Mouse (Mus musculus): ENCODE results near the gene Icosl. TPM values are rescaled to one million over a fixed set of nuclear protein-coding genes. Genes with fewer than 3 reads are reported as not detected.
"Not testable (repeated sequence)": the region's sequence is repeated elsewhere in the genome, so short reads cannot be mapped to it uniquely, and the experiment has no call there.

Icosl gene
- 2.1 and 2.4 TPM in 2 replicates for polyA plus RNA-seq (2014; fragmentation: Nextera tagmentation; extraction: Ambion mirVana)

DNA sequence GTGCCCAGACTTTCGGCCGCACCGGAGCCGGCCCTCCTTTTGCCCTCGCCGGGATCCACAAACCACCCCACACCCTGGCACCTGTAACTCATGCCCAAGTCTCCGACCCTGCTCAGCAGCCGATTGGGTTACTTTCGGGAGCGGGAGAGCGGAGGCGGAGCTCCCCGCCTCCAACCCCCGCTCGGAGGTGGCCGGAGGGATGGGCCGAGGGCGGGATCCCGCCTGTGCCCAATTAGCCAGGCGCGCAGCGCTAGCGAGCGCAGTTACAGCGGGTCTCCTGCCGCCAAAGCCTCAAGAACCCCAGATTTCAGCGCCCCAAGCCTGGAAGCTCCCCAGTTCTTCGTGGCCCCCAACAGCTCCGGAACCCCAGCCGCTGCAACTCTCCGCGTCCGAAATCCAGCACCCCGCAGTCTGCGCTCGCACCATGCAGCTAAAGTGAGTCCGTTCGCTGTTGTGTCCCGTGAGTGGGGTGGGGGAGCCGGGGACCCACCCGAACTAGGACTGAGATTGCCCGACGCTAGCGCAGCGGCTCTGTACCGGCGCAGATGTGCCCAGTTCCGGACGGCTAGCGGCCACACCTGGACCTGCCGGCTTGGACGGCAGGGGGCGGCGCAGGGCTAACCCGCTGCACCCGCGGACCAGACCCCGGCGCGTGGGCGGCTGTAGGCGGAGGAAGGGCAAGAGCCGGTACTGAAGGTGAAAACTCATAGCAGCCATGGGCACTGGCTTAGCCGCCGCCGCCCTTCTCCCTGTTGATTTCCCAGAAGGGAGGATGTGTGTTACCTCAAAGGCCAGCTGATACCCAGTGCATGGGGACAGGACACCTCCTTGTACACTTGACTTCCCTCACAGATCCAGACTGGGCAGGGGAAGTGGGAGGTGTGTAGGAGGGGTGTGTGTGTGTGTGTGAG is at the start of gene Icosl:
Icosl (plus strand) TSS at position 202 of the 911 bp plus-strand sequence.
- Histone ChIP-seq H3K36me3 (replicated peaks; ENCODE audit: control insufficient read depth, insufficient read depth, low read depth, low read length) (no peaks in the 10 kb centered on the region), H3K4me1 (ENCODE audit: control insufficient read depth, insufficient read depth, low read length) (no peaks in the 10 kb centered on the region; the same call in 1 of the 2 replicates), H3K4me2 (ENCODE audit: low read depth, low read length) (peak within 1 kb of the TSS; percentile 89), H3K4me3 (ENCODE audit: low read depth, low read length) (peak within 1 kb of the TSS; percentile 48), H3K27ac (replicated peaks; ENCODE audit: low read depth, low read length) (no peak within 1 kb of the TSS), H3K9ac (replicated peaks; ENCODE audit: low read length) (peak within 1 kb of the TSS; percentile 51), H3K9me3 (replicated peaks; ENCODE audit: control insufficient read depth, low read length) (no peaks in the 10 kb centered on the region), H3K27me3 (ENCODE audit: control insufficient read depth, insufficient read depth, low read length) (no peaks in the 10 kb centered on the region)
- DNase-seq (ENCODE audit: low spot score) (peak; percentile 83), ATAC-seq (replicated peaks; ENCODE audit: insufficient number of reproducible peaks, low FRiP score, low TSS enrichment, low read depth) (peak; percentile 87)
- WGBS = under 1% methylated on average over 65 of the region's 66 CpGs

DNA sequence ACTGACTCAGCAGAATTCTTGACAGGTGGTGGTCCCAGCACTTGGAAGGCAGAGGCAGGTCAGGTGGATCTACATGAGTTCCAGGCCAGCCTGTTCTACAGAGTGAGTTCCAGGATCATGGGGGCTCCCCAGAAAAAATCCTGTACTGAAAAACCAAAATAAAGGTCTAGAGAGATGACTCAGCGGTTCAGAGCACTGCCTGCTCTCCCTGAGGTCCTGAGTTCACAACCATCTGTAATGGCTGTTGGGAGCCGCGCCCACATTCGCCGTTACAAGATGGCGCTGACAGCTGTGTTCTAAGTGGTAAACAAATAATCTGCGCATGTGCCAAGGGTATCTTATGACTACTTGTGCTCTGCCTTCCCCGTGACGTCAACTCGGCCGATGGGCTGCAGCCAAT is 49.1 kb upstream of the Icosl start:
- H3K4me2 ChIP-seq (ENCODE audit: low read depth, low read length); H3K36me3 ChIP-seq (replicated peaks; ENCODE audit: control insufficient read depth, insufficient read depth, low read depth, low read length); H3K4me3 ChIP-seq (ENCODE audit: low read depth, low read length); ATAC-seq (replicated peaks; ENCODE audit: insufficient number of reproducible peaks, low FRiP score, low TSS enrichment, low read depth); H3K27ac ChIP-seq (replicated peaks; ENCODE audit: low read depth, low read length); H3K9ac ChIP-seq (replicated peaks; ENCODE audit: low read length); DNase-seq (ENCODE audit: low spot score); H3K27me3 ChIP-seq (ENCODE audit: control insufficient read depth, insufficient read depth, low read length); H3K9me3 ChIP-seq (replicated peaks; ENCODE audit: control insufficient read depth, low read length); H3K4me1 ChIP-seq (ENCODE audit: control insufficient read depth, insufficient read depth, low read length): not testable (repeated sequence)
- 96% methylated on average over 6 of the region's 11 CpGs for WGBS

DNA sequence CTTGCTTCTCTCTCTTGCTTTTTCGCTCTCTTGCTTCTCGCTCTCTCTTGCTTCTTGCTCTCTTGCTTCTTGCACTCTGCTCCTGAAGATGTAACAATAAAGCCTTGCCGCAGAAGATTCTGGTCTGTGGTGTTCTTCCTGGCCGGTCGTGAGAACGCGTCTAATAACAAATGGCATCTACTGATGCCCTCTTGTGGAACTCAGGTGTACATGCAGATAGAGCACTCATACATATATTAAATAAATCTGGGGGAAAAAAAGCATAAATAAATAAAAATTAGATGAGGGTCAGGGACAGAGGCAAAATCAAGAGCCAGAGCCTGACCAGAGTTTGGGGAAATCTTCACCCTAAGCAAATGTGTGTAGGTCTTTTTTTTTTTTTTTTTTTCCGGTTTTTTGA is 43.6 kb upstream of the Icosl start:
- ATAC-seq (replicated peaks; ENCODE audit: insufficient number of reproducible peaks, low FRiP score, low TSS enrichment, low read depth); H3K9ac ChIP-seq (replicated peaks; ENCODE audit: low read length); DNase-seq (ENCODE audit: low spot score); H3K9me3 ChIP-seq (replicated peaks; ENCODE audit: control insufficient read depth, low read length); H3K36me3 ChIP-seq (replicated peaks; ENCODE audit: control insufficient read depth, insufficient read depth, low read depth, low read length); H3K27ac ChIP-seq (replicated peaks; ENCODE audit: low read depth, low read length); H3K4me3 ChIP-seq (ENCODE audit: low read depth, low read length); H3K4me2 ChIP-seq (ENCODE audit: low read depth, low read length); H3K4me1 ChIP-seq (ENCODE audit: control insufficient read depth, insufficient read depth, low read length); H3K27me3 ChIP-seq (ENCODE audit: control insufficient read depth, insufficient read depth, low read length): not testable (repeated sequence)
- whole genome bisulfite sequencing = 75% methylated on average over 6 of the region's 8 CpGs

DNA sequence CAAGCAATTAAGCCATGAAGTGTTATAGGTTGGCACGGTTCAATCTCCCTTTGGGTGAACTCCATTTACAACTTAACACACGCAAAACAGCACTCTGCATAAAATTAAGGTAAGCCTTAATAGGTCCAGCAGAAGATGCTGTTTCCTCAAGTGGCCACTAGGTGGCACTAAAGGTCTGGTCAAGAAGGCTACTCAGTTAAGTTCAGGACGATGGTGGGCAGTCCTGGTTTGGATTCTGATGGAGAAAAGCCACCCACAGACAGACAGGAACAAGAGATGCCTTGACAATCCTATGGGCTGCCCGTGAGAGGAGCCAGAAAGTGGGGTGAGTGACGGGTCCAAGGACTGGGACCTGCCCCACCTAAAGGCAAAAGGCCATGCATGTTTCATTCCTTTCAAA is 41.0 kb upstream of the Icosl start:
- H3K4me2 ChIP-seq (ENCODE audit: low read depth, low read length) = no peak overlapping the region
- peak; percentile 89 for DNase-seq (ENCODE audit: low spot score)
- no peaks in the 10 kb centered on the region for H3K9me3 ChIP-seq (replicated peaks; ENCODE audit: control insufficient read depth, low read length)
- H3K4me3 ChIP-seq (ENCODE audit: low read depth, low read length) = no peak overlapping the region
- no peak overlapping the region for H3K9ac ChIP-seq (replicated peaks; ENCODE audit: low read length)
- no peaks in the 10 kb centered on the region for H3K36me3 ChIP-seq (replicated peaks; ENCODE audit: control insufficient read depth, insufficient read depth, low read depth, low read length)
- ATAC-seq (replicated peaks; ENCODE audit: insufficient number of reproducible peaks, low FRiP score, low TSS enrichment, low read depth) = peak; percentile 72; the same call in 1 of the 2 replicates
- no peaks in the 10 kb centered on the region; the same call in 1 of the 2 replicates for H3K27me3 ChIP-seq (ENCODE audit: control insufficient read depth, insufficient read depth, low read length)
- H3K4me1 ChIP-seq (ENCODE audit: control insufficient read depth, insufficient read depth, low read length) = no peaks in the 10 kb centered on the region
- 8% methylated on average over 5 of the region's 5 CpGs for WGBS
- H3K27ac ChIP-seq (replicated peaks; ENCODE audit: low read depth, low read length) = no peak overlapping the region

DNA sequence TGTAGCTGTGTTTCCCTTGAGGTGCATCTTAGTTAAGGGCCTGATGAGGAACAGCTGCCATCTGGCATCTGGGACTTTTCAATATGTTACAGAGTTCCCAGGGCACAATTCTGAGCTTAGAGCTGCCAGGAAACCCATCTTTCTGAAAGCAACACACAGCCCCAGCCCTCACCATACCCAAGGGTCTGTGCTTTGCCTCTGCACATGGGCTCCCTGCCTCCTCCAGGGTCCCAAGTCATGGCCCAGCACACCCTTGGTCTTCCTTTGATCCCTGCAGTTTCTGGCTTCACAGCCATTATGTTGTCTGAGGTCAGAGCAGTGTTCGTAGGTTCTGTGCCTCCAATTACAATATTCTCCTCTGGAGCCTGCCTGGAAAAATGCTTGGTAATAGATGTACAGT is 40.0 kb upstream of the Icosl start:
- no peaks in the 10 kb centered on the region for H3K4me1 ChIP-seq (ENCODE audit: control insufficient read depth, insufficient read depth, low read length)
- 79% methylated on average over 1 of the region's 1 CpGs for WGBS
- H3K9ac ChIP-seq (replicated peaks; ENCODE audit: low read length) = no peak overlapping the region
- H3K27me3 ChIP-seq (ENCODE audit: control insufficient read depth, insufficient read depth, low read length) = no peaks in the 10 kb centered on the region; the same call in 1 of the 2 replicates
- H3K27ac ChIP-seq (replicated peaks; ENCODE audit: low read depth, low read length) = no peak overlapping the region
- ATAC-seq (replicated peaks; ENCODE audit: insufficient number of reproducible peaks, low FRiP score, low TSS enrichment, low read depth) (no peak), DNase-seq (ENCODE audit: low spot score) (no peak)
- H3K9me3 ChIP-seq (replicated peaks; ENCODE audit: control insufficient read depth, low read length) = no peaks in the 10 kb centered on the region
- H3K4me2 ChIP-seq (ENCODE audit: low read depth, low read length) = no peak overlapping the region
- H3K4me3 ChIP-seq (ENCODE audit: low read depth, low read length) = no peak overlapping the region
- H3K36me3 ChIP-seq (replicated peaks; ENCODE audit: control insufficient read depth, insufficient read depth, low read depth, low read length) = no peaks in the 10 kb centered on the region

DNA sequence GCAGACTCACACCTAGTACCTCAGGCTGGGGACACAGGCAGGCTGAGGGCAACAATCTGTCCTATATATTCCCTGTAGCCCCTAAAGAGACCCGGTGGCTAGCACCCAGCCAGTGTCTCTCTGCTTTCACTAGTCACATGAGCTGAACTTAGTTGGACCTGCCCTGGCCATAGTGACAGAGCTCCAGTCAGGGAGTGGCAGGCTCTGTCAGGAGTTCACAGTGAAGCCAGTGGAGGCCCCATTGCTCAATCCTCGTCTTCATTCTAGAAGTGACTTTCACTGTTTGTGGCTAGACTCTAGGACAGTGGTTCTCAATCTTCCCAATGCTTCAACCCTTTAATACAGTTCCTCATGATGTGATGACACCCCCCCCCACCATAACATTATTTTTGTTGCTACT is 37.1 kb upstream of the Icosl start:
- no peak overlapping the region for H3K4me2 ChIP-seq (ENCODE audit: low read depth, low read length)
- no peak overlapping the region for H3K9ac ChIP-seq (replicated peaks; ENCODE audit: low read length)
- no peak overlapping the region for H3K4me3 ChIP-seq (ENCODE audit: low read depth, low read length)
- ATAC-seq (replicated peaks; ENCODE audit: insufficient number of reproducible peaks, low FRiP score, low TSS enrichment, low read depth) (no peak), DNase-seq (ENCODE audit: low spot score) (no peak)
- WGBS = 85% methylated on average over 2 of the region's 2 CpGs
- no peaks in the 10 kb centered on the region for H3K36me3 ChIP-seq (replicated peaks; ENCODE audit: control insufficient read depth, insufficient read depth, low read depth, low read length)
- H3K4me1 ChIP-seq (ENCODE audit: control insufficient read depth, insufficient read depth, low read length) = no peaks in the 10 kb centered on the region
- no peak overlapping the region for H3K27ac ChIP-seq (replicated peaks; ENCODE audit: low read depth, low read length)
- no peaks in the 10 kb centered on the region for H3K9me3 ChIP-seq (replicated peaks; ENCODE audit: control insufficient read depth, low read length)
- no peaks in the 10 kb centered on the region; the same call in 1 of the 2 replicates for H3K27me3 ChIP-seq (ENCODE audit: control insufficient read depth, insufficient read depth, low read length)

DNA sequence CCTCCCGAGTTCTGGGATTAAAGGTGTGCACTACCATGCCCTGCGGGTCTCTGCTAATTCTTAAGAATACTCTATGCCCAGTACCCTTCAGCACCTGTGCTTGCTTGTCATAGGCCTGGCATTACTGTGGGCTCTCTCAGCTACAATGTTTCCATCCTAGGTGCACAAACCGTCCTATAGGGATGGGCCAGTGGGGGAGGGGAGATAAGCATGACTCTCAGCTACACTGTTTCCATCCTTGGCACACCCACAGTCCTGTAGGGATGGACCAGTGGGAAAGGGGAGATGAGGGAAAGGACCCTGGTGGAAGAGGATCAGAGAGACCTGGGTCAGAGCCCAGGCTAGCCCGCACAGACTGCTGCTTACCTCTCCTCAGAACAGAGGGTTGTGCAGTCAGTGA is 32.0 kb upstream of the Icosl start:
- no peaks in the 10 kb centered on the region for H3K9me3 ChIP-seq (replicated peaks; ENCODE audit: control insufficient read depth, low read length)
- no peak overlapping the region for H3K4me3 ChIP-seq (ENCODE audit: low read depth, low read length)
- no peaks in the 10 kb centered on the region for H3K36me3 ChIP-seq (replicated peaks; ENCODE audit: control insufficient read depth, insufficient read depth, low read depth, low read length)
- H3K4me1 ChIP-seq (ENCODE audit: control insufficient read depth, insufficient read depth, low read length) = no peaks in the 10 kb centered on the region
- H3K9ac ChIP-seq (replicated peaks; ENCODE audit: low read length) = no peak overlapping the region
- no peak for DNase-seq (ENCODE audit: low spot score)
- H3K27me3 ChIP-seq (ENCODE audit: control insufficient read depth, insufficient read depth, low read length) = no peaks in the 10 kb centered on the region
- 79% methylated on average over 4 of the region's 4 CpGs for WGBS
- no peak overlapping the region for H3K27ac ChIP-seq (replicated peaks; ENCODE audit: low read depth, low read length)
- no peak overlapping the region for H3K4me2 ChIP-seq (ENCODE audit: low read depth, low read length)
- no peak for ATAC-seq (replicated peaks; ENCODE audit: insufficient number of reproducible peaks, low FRiP score, low TSS enrichment, low read depth)

DNA sequence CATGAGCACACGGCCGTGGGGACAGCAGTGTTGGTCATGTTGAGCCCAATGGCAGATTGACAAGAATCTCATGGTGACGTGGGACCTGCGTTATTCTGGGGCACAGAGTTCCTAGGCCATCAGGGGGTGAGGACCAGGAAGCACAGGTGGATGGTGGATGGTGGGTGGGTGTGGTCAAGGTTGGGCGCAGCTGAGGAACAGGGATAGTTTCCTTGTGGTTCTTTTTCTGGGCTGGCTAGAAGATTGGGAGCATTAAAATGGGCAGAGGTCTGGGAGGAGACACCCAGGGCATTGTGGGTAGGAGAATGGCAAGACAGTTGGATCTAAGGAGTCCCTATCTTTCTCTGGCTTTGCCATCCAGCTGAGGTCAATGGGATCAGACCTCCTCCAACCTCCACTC is 27.5 kb upstream of the Icosl start, which contains the start of gene Dnmt3l:
Dnmt3l (plus strand) TSS at position 301 of the 400 bp plus-strand sequence.
- WGBS = 91% methylated on average over 5 of the region's 5 CpGs
- ATAC-seq (replicated peaks; ENCODE audit: insufficient number of reproducible peaks, low FRiP score, low TSS enrichment, low read depth) (no peak), DNase-seq (ENCODE audit: low spot score) (no peak)
- Histone ChIP-seq H3K9ac (replicated peaks; ENCODE audit: low read length) (no peak within 1 kb of the TSS), H3K27ac (replicated peaks; ENCODE audit: low read depth, low read length) (no peak within 1 kb of the TSS), H3K4me2 (ENCODE audit: low read depth, low read length) (no peak within 1 kb of the TSS), H3K4me3 (ENCODE audit: low read depth, low read length) (no peak within 1 kb of the TSS), H3K36me3 (replicated peaks; ENCODE audit: control insufficient read depth, insufficient read depth, low read depth, low read length) (no peaks in the 10 kb centered on the region), H3K9me3 (replicated peaks; ENCODE audit: control insufficient read depth, low read length) (no peaks in the 10 kb centered on the region), H3K4me1 (ENCODE audit: control insufficient read depth, insufficient read depth, low read length) (no peaks in the 10 kb centered on the region), H3K27me3 (ENCODE audit: control insufficient read depth, insufficient read depth, low read length) (no peaks in the 10 kb centered on the region)

Data from embryonic facial prominence, embryonic 11.5 days (tissue).